In the genomic region with DNA sequence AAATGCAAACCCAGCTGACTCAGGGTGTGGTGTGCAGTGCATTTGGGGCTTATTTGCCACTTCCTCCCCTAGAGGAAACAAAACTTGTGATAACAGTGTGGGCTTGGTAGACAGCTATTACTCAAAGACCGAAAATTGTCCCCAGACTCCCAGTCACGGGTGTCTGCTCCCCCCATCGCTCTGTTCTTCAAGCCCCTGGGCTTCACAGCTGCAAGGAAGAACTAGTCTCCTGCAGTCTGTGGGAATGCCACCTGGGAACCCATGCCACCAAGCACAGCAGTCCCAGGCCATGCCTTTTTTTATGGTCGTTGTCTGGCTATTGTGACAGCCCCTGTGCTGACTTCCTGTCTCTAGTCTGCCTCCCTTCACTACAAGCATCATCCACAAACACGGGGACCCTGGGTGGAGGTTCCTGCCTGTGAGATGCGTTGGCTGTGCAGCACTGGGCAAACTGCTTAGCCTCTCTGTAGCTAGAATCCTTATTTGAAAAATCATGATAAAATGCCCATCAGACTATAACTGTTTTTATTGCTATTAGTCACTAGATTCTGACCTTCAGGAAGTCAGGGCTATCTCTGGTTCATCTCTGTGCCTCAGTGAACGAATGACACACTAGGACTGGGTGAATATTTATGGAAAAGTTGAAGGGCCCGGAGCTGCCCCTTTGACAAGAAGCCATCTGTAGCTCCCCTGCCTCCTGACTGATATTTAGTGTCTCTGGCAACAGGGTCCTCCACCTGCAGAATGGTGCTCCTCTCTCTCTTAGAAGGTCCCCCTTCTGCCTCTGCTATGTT, we compare ENCODE assay signal across 11 mouse cellular contexts. TPM values are rescaled to one million over a fixed set of nuclear protein-coding genes. Genes with fewer than 3 reads are reported as not detected.
DNase-seq lines count a peak whose midpoint lies in the region; ATAC-seq and TF ChIP-seq lines count a peak whose summit lies in the region.
"Had no signal": no experiment of that assay in that cellular context is flagged by ENCODE, and none has a peak within 500 bp of the region (broad histone marks: within the 10 kb centered on the region; RNA-seq: fewer than 3 reads in every experiment).

No protein-coding gene starts in this region.

- peak overlapping the region; percentile 90 for H3K27ac ChIP-seq in spleen, adult 2 months (ENCODE audit: insufficient read depth, low read length)
- H3K27ac ChIP-seq: heart, embryonic 15.5 days; liver, embryonic 13.5 days had no signal

- no peak for TF ChIP-seq POLR2A in spleen, adult 2 months (IDR thresholded peaks at IDR 0.05; ENCODE audit: low read depth, low read length)

- H3K36me3 ChIP-seq in spleen, adult 2 months (ENCODE audit: control insufficient read depth, insufficient read depth, low read length): no peaks in the 10 kb centered on the region
- H3K36me3 ChIP-seq: heart, embryonic 15.5 days; liver, embryonic 13.5 days had no signal

- H3K4me1 ChIP-seq in spleen, adult 2 months (ENCODE audit: control insufficient read depth, insufficient read depth, insufficient read length): peaks cover 15% of the 10 kb centered on the region; the same call in 1 of the 2 replicates

- no peak overlapping the region for H3K4me3 ChIP-seq in spleen, adult 2 months (ENCODE audit: extremely low read depth, insufficient read depth, insufficient read length)
- H3K4me3 ChIP-seq: heart, embryonic 15.5 days; liver, embryonic 13.5 days had no signal

- no peak for TF ChIP-seq CTCF in spleen, adult 2 months (IDR thresholded peaks at IDR 0.05; ENCODE audit: extremely low read depth, insufficient read depth, insufficient read length, insufficient replicate concordance)

- 14% methylated on average over 8 of the region's 8 CpGs for WGBS in spleen, adult 2 months

- peak; percentile 67 for ATAC-seq in granulocyte monocyte progenitor cell, adult 5-6 weeks (replicated peaks; ENCODE audit: poor library complexity, severe bottlenecking)
- 0 out of 2 replicates have a peak, but pooled peaks have one; percentile 37 for ATAC-seq in neutrophil, adult 5-6 weeks (ENCODE audit: extremely low read depth, insufficient number of reproducible peaks, low FRiP score, poor library complexity, severe bottlenecking)
- ATAC-seq: Patski had no signal

- DNase-seq in spleen, adult 2 months (ENCODE audit: low read depth in 1 of 2, low spot score in 2 of 2): peak; percentile 18 to 25
- DNase-seq in spleen, postnatal 14 days (ENCODE audit: low spot score in 2 of 2): no peak
- DNase-seq in c-Kit-positive CD71-positive TER-119-positive erythroid progenitor cells, embryonic 14.5 days (ENCODE audit: low spot score): no peak
- DNase-seq in adrenal gland, postnatal 25 days: no peak
- DNase-seq in retina, embryonic 14.5 days (ENCODE audit: low spot score): no peak
- DNase-seq: cerebellum, postnatal 14 days; liver, embryonic 13.5 days had no signal

- H3K27me3 ChIP-seq in spleen, adult 2 months (ENCODE audit: control insufficient read depth, insufficient read depth, low read length): no peaks in the 10 kb centered on the region
- H3K27me3 ChIP-seq: Patski had no signal

RNA-seq across cellular contexts. Expression of a gene that starts 50.1 kb away (rescaled TPM):
- 11.0 and 12.2 TPM in 2 replicates for polyA plus RNA-seq in spleen, adult 2 months (2012; rRNA removed)
- 1.9 and 2.6 TPM in 2 replicates for total RNA-seq in granulocyte monocyte progenitor cell, adult 5-6 weeks (2014; fragmentation: Nextera tagmentation)
- 1.9 and 4.7 TPM in 2 replicates for total RNA-seq in granulocyte monocyte progenitor cell, adult 5-6 weeks (2017)
- total RNA-seq in neutrophil, adult 5-6 weeks (2017): 59.1 and 72.3 TPM in 2 replicates
- 3.4 and 4.2 TPM in 2 replicates for total RNA-seq in adrenal gland, postnatal 25 days (2021)

Comparison
In these comparisons a context has a peak if more than half of its experiments do, and no peak if none do; other contexts are left out.
1. DNase-seq: peak in spleen, adult 2 months (2 of 2); none in spleen, postnatal 14 days (0 of 2), c-Kit-positive CD71-positive TER-119-positive erythroid progenitor cells, embryonic 14.5 days (single experiment), adrenal gland, postnatal 25 days (single experiment) and retina, embryonic 14.5 days (single experiment).
2. RNA of a gene that starts 50.1 kb away (total RNA-seq): 59.1 to 72.3 TPM in neutrophil, adult 5-6 weeks; 3.4 to 4.2 TPM in adrenal gland, postnatal 25 days and 1.9 to 4.7 TPM in granulocyte monocyte progenitor cell, adult 5-6 weeks; every median in the first group is over 10 times any median in the second.